Mouse (Mus musculus) megakaryocyte, embryonic 14.5 days (primary cell): ENCODE data around the gene Ddit4l. TPM values are rescaled to one million over a fixed set of nuclear protein-coding genes. Genes with fewer than 3 reads are reported as not detected.
"Not testable (repeated sequence)": the region's sequence is repeated elsewhere in the genome, so short reads cannot be mapped to it uniquely, and the experiment has no call there.

Source experiments
- H3K27me3 ChIP-seq: replicated peaks from 2 replicates; pipeline ENCODE3; 2012; ENCODE audit warnings: inconsistent platforms
- H3K36me3 ChIP-seq: replicated peaks from 2 replicates; pipeline ENCODE3; 2012; ENCODE audit warnings: low read length, inconsistent platforms, mixed read lengths
- H3K4me1 ChIP-seq: 2 replicates; pipeline ENCODE4 v1.6.1; 2012; ENCODE audit warnings: inconsistent platforms
- H3K4me3 ChIP-seq: replicated peaks from 2 replicates; pipeline ENCODE3; 2012; ENCODE audit warnings: moderate library complexity, mild to moderate bottlenecking, inconsistent platforms
- H3K9me3 ChIP-seq: 2 replicates; pipeline ENCODE4 v1.6.1; 2012; ENCODE audit warnings: inconsistent platforms
- FLI1 ChIP-seq: IDR thresholded peaks from 2 replicates; pipeline ENCODE4 v1.6.1; 2012; ENCODE audit warnings: low read length, inconsistent platforms, mixed read lengths
- GATA1 ChIP-seq: IDR thresholded peaks from 3 replicates; pipeline ENCODE4 v1.6.1; 2012; ENCODE audit warnings: mixed read lengths, low read length, inconsistent platforms, borderline replicate concordance
- polyA plus RNA-seq: library from polyadenylated mRNA; stranded (reverse); fragments of >175 nt; gene quantifications from 2 replicates; pipeline ENCODE4 v1.2.3, GENCODE M21; 2012; ENCODE audit warnings: low replicate concordance; ENCODE audit not compliant: insufficient read depth

Gene Ddit4l
- polyA plus RNA-seq, 1 experiment, result not detected

DNA sequence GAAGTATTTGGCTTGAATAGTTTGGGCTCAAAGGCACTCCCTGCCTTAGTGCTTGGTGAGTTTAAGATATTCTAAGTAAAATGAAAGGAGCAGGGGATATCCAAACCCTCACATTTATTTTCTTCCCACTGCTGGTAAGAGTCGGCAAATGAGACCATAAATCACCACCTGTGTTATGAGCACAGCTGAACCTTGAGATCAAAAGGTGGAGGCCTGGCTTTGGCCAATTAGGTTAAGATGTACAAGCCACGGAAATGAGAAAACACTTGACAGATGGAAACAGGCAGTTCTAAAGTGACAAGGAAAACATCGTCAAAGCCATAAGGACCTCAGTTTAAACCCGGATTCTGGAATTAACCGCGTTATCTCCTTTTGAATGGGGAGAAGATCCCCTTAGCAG is 23.5 kb downstream of the Ddit4l start:
- Histone ChIP-seq H3K4me3 (no peak overlapping the region), H3K4me1 (no peaks in the 10 kb centered on the region), H3K9me3 (peaks cover 6% of the 10 kb centered on the region; the same call in 1 of the 2 replicates), H3K36me3 (no peaks in the 10 kb centered on the region), H3K27me3 (no peaks in the 10 kb centered on the region)
- TF ChIP-seq FLI1, result no peak
- no peak for TF ChIP-seq GATA1

DNA sequence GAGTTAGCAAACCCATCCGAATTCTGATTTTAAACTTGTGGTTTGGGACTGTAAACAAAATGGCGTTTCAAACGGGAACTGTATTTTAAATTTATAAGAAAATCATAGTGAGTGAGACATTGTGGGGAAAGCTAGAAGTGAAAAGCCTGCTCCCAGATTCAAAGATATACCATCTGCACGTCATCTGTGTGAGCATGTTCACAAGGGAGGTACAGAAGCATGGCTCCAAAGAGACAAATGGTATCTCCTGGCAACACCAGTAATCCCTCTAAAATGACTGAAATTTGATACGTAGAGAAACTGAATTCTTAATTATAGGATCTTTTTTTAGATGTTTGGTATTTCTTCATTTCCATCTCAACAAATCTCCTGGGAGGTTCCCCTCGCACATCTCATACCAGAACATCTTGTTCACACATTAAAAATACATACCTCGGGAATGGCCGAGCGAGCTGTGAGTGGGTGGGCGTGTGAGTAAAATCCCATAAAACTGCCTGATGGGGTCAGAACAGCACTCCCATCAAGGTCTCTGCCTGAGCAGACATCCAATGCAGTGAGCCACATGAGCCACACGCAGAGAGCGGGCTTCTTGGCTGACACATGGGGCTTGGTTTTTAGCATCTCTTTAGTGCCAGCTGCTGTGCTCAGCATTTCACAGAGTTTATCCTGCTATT is 26.2 kb downstream of the Ddit4l start:
- H3K36me3 ChIP-seq, result no peaks in the 10 kb centered on the region
- no peaks in the 10 kb centered on the region for H3K27me3 ChIP-seq
- H3K9me3 ChIP-seq, result peaks cover 6% of the 10 kb centered on the region; the same call in 1 of the 2 replicates
- no peak overlapping the region for H3K4me3 ChIP-seq
- TF ChIP-seq GATA1 (no peak), FLI1 (no peak)
- no peaks in the 10 kb centered on the region for H3K4me1 ChIP-seq

- H3K36me3 ChIP-seq, result no peaks in the 10 kb centered on the region
- TF ChIP-seq FLI1, result no peak
- TF ChIP-seq GATA1, result no peak
- no peaks in the 10 kb centered on the region for H3K27me3 ChIP-seq
- no peak overlapping the region for H3K4me3 ChIP-seq
- H3K9me3 ChIP-seq, result peaks cover 6% of the 10 kb centered on the region; the same call in 1 of the 2 replicates
- no peaks in the 10 kb centered on the region for H3K4me1 ChIP-seq
These were observed 27.7 kb downstream of the Ddit4l start for GRCm38 (mm10) chr3:137649112-137649511.

DNA sequence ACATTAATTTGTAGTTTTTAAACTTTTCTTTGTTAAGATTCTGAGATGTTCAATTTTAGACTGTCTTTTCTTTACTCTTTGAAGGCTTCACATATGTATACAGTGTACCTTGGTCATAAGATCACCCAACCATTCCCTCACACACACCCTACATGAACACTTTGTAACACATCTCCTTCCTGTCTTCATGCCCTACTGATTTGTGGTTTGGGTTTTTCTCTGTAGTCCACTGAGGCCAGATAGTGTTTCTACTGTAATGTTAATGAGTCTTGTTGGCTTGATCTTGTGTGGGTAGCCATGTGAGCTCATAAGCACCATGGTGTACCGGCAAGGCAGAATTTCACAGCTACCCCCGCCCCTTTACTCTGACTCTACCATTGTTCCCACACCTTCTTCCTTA is 31.4 kb downstream of the Ddit4l start:
- Histone ChIP-seq H3K4me3 (no peak overlapping the region), H3K27me3 (no peaks in the 10 kb centered on the region), H3K36me3 (no peaks in the 10 kb centered on the region), H3K9me3 (no peaks in the 10 kb centered on the region), H3K4me1 (no peaks in the 10 kb centered on the region)
- no peak for TF ChIP-seq GATA1
- TF ChIP-seq FLI1, result no peak

DNA sequence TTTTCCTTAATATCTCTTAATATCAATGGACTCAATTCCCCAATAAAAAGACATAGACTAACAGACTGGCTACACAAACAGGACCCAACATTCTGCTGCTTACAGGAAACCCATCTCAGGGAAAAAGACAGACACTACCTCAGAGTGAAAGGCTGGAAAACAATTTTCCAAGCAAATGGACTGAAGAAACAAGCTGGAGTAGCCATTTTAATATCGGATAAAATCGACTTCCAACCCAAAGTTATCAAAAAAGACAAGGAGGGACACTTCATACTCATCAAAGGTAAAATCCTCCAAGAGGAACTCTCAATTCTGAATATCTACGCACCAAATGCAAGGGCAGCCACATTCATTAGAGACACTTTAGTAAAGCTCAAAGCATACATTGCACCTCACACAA is 49.8 kb downstream of the Ddit4l start, which contains the start of gene Gm21962:
Gene Gm21962, plus strand, starts transcription at position 301 of the 400 bp plus-strand sequence.
- not testable (repeated sequence) for H3K9me3 ChIP-seq, H3K4me1 ChIP-seq, H3K4me3 ChIP-seq, H3K27me3 ChIP-seq, H3K36me3 ChIP-seq

Other genes with a start within 250 kb of the Ddit4l start
- gene Gm21962, start 49.9 kb downstream of the Ddit4l start, polyA plus RNA-seq, result not detected in 2 replicates
- 1,556 and 2,515 TPM in 2 replicates for gene H2afz, start 242.9 kb downstream of the Ddit4l start, polyA plus RNA-seq
- 0.76 and 2.5 TPM in 2 replicates for gene Dnajb14, start 246.1 kb downstream of the Ddit4l start, polyA plus RNA-seq